Mouse (Mus musculus): ENCODE results near the gene Dhx34. TPM values are rescaled to one million over a fixed set of nuclear protein-coding genes. Genes with fewer than 3 reads are reported as not detected.

Dhx34 gene
- polyA plus RNA-seq (2017; shearing (Covaris generic)): 18.6 TPM

DNA sequence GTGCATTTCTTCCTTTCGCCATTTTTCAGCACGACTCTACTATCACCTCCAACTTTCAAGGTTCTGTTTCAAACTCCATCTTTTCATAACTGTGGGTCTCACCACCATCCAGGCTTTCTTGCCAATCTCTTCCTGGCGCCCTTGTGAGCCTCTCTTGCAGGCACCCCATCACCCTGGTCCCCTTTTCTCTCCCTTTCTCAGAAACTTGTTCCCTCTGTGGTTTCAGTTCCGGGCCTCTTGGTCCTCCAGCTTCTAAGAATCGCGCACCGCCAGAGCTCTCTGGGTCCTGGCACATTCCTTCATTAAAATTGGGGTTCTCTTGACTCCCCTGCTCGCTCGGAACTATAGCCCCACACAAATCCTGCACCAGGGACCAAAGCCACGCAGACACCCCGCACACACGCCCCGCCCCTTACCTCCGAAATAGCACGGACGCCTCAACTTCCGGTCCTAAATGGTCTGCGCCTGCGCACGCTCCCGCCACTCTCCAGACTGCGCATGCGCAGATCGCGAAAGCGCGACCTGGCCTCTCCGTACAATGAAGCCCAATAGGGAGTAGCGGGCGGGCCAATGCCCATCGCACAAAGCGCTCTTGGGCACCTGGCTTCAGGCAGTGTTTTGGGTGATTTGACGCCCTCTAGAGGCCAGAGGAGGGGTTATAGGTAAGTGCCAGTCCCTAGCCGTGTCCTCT is at the start of gene Dhx34:
Gene Dhx34 (minus strand): TSS at position 456 of the 691 bp plus-strand sequence.

DNA sequence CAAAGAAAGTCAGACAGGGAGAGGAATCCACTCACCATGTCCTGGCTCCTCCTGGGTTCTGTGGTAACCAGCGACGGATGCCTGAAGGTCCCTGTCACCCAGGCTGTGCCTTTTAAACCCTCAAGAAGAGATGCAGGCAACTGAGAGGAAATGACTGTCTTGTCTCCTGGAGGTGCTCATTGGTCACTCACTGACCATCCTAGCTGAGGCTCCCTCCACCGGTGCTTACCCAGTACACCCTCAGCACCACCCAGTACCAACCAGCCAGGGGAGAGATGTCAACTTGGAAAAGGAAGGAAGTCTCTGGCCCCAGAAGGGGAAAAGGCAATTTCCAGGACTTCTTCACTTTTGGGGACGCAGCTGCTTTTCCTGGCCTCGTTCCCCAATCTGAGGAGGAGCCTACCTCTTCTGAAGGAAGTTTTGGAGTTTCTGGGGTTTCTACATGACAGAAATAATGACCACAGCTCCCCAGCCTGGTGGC is 37.3 kb upstream of the Dhx34 start, which contains the start of gene C5ar1:
Gene C5ar1 (minus strand): TSS at position 431 of the 481 bp plus-strand sequence.

DNA sequence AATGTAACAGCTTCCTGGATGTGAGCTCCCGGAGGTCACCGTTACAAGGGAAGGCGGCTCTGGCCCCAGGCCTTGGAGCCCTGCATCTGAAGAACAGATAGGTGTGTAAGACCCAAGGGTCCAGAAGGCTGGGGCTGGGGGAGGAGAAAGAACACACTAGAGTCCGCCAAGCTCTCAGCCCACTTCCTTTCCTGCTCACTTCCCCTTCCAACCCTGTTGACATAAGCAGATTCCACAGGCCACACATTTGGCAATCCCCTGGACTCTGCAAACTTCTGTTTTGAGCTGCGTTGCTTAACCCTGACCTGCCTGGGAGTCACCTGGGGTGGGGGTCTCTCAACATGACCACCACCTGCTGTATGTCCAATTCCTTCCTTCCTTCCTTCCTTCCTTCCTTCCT is 22.2 kb upstream of the Dhx34 start, which contains the start of gene C5ar2:
Gene C5ar2 (minus strand): TSS at position 88 of the 400 bp plus-strand sequence.

DNA sequence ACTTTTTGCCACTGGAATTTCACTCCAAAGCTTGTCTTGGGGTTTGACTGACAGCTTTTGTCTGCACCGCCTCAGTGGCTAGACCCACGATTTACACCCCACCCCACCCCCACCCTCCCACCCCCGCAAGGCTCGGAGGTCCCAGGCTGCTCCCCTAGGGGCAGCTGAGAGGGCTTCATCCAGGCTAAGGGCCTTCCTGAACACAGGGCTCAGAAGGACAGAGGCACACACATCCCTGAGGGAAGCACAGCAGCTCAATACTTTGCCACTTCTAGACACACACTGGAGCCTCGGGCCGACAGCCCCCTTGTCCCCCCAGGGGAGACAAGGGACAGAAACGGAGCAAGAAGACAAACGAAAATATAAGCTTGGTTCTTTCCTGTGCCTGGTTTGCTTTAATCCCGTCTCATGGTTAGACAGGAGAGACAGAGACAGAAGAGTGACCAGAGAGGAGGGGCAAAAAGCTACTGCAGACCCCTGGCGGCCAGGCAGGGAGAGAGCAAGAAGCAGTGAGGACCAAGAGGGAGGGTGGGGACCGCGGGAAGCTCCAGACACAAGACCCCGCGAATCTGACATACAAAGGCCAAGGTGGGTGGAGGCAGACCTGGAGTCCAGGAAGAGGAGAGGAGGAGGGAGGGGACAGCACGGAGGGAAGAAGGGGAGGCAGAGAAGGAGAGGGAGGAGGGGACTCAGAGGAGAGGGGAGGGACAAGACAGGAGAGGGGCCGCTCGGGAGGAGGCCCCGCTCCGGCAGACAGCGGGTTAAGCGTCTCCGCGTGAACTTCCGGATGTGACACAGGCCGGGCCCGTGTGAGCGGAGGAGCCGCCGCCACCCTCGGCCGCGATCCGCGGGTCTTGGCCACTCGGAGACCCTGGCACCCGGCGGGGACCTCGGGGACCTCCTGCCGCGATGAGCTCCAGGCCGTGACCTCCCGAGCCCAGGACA is 47.0 kb downstream of the Dhx34 start, which contains the start of gene Meis3:
Gene Meis3 (plus strand): TSS at position 494 of the 945 bp plus-strand sequence.

Other genes with a start within 250 kb of the Dhx34 start
- 5.0 TPM for gene Bicra, start 174.1 kb downstream of the Dhx34 start, polyA plus RNA-seq (2017; shearing (Covaris generic))
- gene Zfp541, start 160.2 kb downstream of the Dhx34 start, polyA plus RNA-seq (2017; shearing (Covaris generic)): 0.49 TPM
- 297 TPM for gene Napa, start 123.6 kb downstream of the Dhx34 start, polyA plus RNA-seq (2017; shearing (Covaris generic))
- gene Kptn, start 102.1 kb downstream of the Dhx34 start, polyA plus RNA-seq (2017; shearing (Covaris generic)): 25.8 TPM
- not detected for gene Slc8a2, start 92.2 kb downstream of the Dhx34 start, polyA plus RNA-seq (2017; shearing (Covaris generic))
- gene Meis3, start 46.9 kb downstream of the Dhx34 start, polyA plus RNA-seq (2017; shearing (Covaris generic)): 44.3 TPM
- gene C5ar2, start 22.1 kb upstream of the Dhx34 start, polyA plus RNA-seq (2017; shearing (Covaris generic)): not detected
- not detected for gene C5ar1, start 37.5 kb upstream of the Dhx34 start, polyA plus RNA-seq (2017; shearing (Covaris generic))
- 2.8 TPM for gene Inafm1, start 51.6 kb upstream of the Dhx34 start, polyA plus RNA-seq (2017; shearing (Covaris generic))
- gene Ccdc9, start 64.8 kb upstream of the Dhx34 start, polyA plus RNA-seq (2017; shearing (Covaris generic)): 97.9 TPM
- 74.6 TPM for gene Bbc3, start 86.4 kb upstream of the Dhx34 start, polyA plus RNA-seq (2017; shearing (Covaris generic))
- 104 TPM for gene Sae1, start 165.8 kb upstream of the Dhx34 start, polyA plus RNA-seq (2017; shearing (Covaris generic))
- gene Zc3h4, start 178.9 kb upstream of the Dhx34 start, polyA plus RNA-seq (2017; shearing (Covaris generic)): 16.5 TPM
- gene Tmem160, start 230.7 kb upstream of the Dhx34 start, polyA plus RNA-seq (2017; shearing (Covaris generic)): 74.5 TPM

Measured in effector memory CD4-positive, alpha-beta T cell, adult 7 months (primary cell).